Mouse (Mus musculus) olfactory bulb, adult 2 months (tissue): Measurements from ENCODE around the gene Dmpk.

ENCODE experiments used
- CTCF ChIP-seq: fragments of 200-500 bp; IDR thresholded peaks from 2 replicates; pipeline ENCODE4 v1.5.1; 2012; ENCODE audit warnings: low read depth, mild to moderate bottlenecking, low read length, moderate library complexity; ENCODE audit not compliant: insufficient read depth
- POLR2A ChIP-seq: fragments of 200-500 bp; IDR thresholded peaks from 2 replicates; pipeline ENCODE4 v1.6.1; 2012; ENCODE audit warnings: mild to moderate bottlenecking, low read depth, low read length, moderate library complexity; ENCODE audit not compliant: insufficient read depth

GRCm38 (mm10) chr7:19086042-19086441, 2.4 kb downstream of the Dmpk start:
- no peak for TF ChIP-seq CTCF
- TF ChIP-seq POLR2A: no peak
